Mouse (Mus musculus) layer of hippocampus, postnatal 10 days (tissue): ENCODE measurements around the gene Ubtf. TPM values are rescaled to one million over a fixed set of nuclear protein-coding genes. Genes with fewer than 3 reads are reported as not detected.
"Not testable (repeated sequence)": the region's sequence is repeated elsewhere in the genome, so short reads cannot be mapped to it uniquely, and the experiment has no call there.

ENCODE experiments used
- DNase-seq, 2 experiments: peaks; one replicate each; pipeline ENCODE4 v3.0.0; 2021; ENCODE audit warnings: low spot score in 2 of 2
- total RNA-seq, 2 experiments: library from RNA; stranded (reverse); gene quantifications; 2 replicates each; pipeline ENCODE4 v1.2.3; 2021

The Ubtf gene
- total RNA-seq, 2 experiments from 2014 or later = 112 to 125 TPM

GRCm38 (mm10) chr11:102296491-102297472, 22.8 kb downstream of the Ubtf start, which contains the start of gene Atxn7l3:
TSS of gene Atxn7l3 (minus strand) at chr11:102296631.
- peak; percentile 95 to 97 for DNase-seq

GRCm38 (mm10) chr11:102295598-102296471, 23.7 kb downstream of the Ubtf start:
- peak; percentile 46 to 68 for DNase-seq

- DNase-seq = no peak
These were observed 24.5 kb downstream of the Ubtf start for GRCm38 (mm10) chr11:102294887-102295597.

GRCm38 (mm10) chr11:102294416-102294815, 25.1 kb downstream of the Ubtf start:
- no peak for DNase-seq

- DNase-seq = no peak
These were observed 25.6 kb downstream of the Ubtf start for GRCm38 (mm10) chr11:102293971-102294370.

- no peak for DNase-seq
These were observed 28.4 kb downstream of the Ubtf start for GRCm38 (mm10) chr11:102291051-102291535.

- DNase-seq = no peak
These were observed 29.4 kb downstream of the Ubtf start for GRCm38 (mm10) chr11:102290141-102290540.

GRCm38 (mm10) chr11:102289511-102290100, 29.9 kb downstream of the Ubtf start:
- DNase-seq = no peak

- no peak for DNase-seq
These were observed 30.6 kb downstream of the Ubtf start for GRCm38 (mm10) chr11:102288913-102289312.

- no peak for DNase-seq
These were observed 31.3 kb downstream of the Ubtf start for GRCm38 (mm10) chr11:102288027-102288804.

- no peak for DNase-seq
These were observed 32.1 kb downstream of the Ubtf start for GRCm38 (mm10) chr11:102287485-102287884.

- DNase-seq = no peak
These were observed 34.3 kb downstream of the Ubtf start for GRCm38 (mm10) chr11:102285095-102285834.

GRCm38 (mm10) chr11:102284501-102285094, 34.9 kb downstream of the Ubtf start, which contains the start of gene Tmub2:
TSS of gene Tmub2 (plus strand) at chr11:102284931.
- DNase-seq = peak; percentile 90 to 91

GRCm38 (mm10) chr11:102283922-102284321, 35.6 kb downstream of the Ubtf start:
- DNase-seq = no peak

GRCm38 (mm10) chr11:102280267-102280666, 39.3 kb downstream of the Ubtf start:
- not testable (repeated sequence) for DNase-seq

GRCm38 (mm10) chr11:102279595-102279994, 39.9 kb downstream of the Ubtf start:
- no peak for DNase-seq

GRCm38 (mm10) chr11:102277754-102278153, 41.8 kb downstream of the Ubtf start:
- no peak for DNase-seq

- no peak for DNase-seq
These were observed 43.1 kb downstream of the Ubtf start for GRCm38 (mm10) chr11:102276411-102276915.
